In the genomic region with DNA sequence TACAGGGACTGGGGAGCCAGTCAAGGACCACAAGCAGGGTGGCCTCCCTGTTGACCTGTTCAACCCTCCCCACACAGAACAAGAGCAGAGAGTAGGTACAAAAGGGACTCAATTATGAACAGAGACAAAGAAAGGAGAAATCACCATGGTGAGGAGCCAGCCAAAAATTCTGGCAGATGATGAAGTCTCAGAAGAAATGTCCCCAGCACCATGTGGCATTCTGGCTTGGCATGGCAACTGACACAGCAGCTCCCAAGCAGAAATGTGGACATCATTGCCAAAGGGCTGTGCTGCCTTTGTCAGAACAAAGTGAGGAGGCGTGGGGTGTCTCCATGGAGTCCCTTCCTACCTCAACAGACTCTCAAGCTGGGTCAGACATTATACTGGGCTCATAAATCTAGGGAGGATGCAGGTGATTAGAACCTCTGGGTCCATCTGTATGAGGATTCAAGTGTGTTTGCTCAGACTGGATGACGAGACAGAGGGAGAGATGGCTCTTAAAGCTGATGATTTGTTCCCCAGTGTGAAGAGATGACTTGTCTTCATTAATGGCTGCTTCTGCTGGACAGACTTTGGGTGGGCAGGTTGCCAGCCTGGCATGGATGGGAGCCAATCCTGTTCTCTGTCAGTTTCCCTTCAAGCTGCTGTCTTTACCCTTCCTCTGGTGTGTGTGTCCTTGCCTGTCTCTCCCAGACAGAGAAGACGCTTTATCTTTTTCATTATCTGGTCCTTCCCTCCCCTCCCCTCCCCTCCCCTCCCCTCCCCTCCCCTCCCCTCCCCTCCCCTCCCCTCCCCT, we compare ENCODE assay signal across 13 mouse cellular contexts.
DNase-seq lines count a peak whose midpoint lies in the region; ATAC-seq lines count a peak whose summit lies in the region.
"Had no signal": no experiment of that assay in that cellular context is flagged by ENCODE, and none has a peak within 500 bp of the region (broad histone marks: within the 10 kb centered on the region; RNA-seq: fewer than 3 reads in every experiment).

No protein-coding gene starts in this region.

- no peaks in the 10 kb centered on the region for H3K9me3 ChIP-seq in neural tube, embryonic 12.5 days
- no peaks in the 10 kb centered on the region for H3K9me3 ChIP-seq in hindbrain, embryonic 16.5 days (ENCODE audit: control insufficient read depth, low read length)
- no peaks in the 10 kb centered on the region for H3K9me3 ChIP-seq in neural tube, embryonic 14.5 days (ENCODE audit: control insufficient read depth, low read length)
- H3K9me3 ChIP-seq: liver, embryonic 12.5 days had no signal

- H3K4me1 ChIP-seq in neural tube, embryonic 12.5 days, result no peaks in the 10 kb centered on the region
- H3K4me1 ChIP-seq in hindbrain, embryonic 16.5 days (ENCODE audit: control insufficient read depth, insufficient read depth, low read depth, low read length), result no peaks in the 10 kb centered on the region; the same call in 1 of the 2 replicates
- no peaks in the 10 kb centered on the region for H3K4me1 ChIP-seq in neural tube, embryonic 14.5 days (ENCODE audit: control insufficient read depth, insufficient read depth, low read length)
- H3K4me1 ChIP-seq: liver, embryonic 12.5 days had no signal

- WGBS in neural tube, embryonic 12.5 days, result 54% methylated on average over 3 of the region's 3 CpGs
- 37% methylated on average over 3 of the region's 3 CpGs for WGBS in hindbrain, embryonic 16.5 days
- 33% methylated on average over 3 of the region's 3 CpGs for WGBS in neural tube, embryonic 14.5 days

- H3K36me3 ChIP-seq in neural tube, embryonic 12.5 days, result no peaks in the 10 kb centered on the region
- no peaks in the 10 kb centered on the region for H3K36me3 ChIP-seq in hindbrain, embryonic 16.5 days (ENCODE audit: control insufficient read depth, insufficient read depth, low read length)
- no peaks in the 10 kb centered on the region for H3K36me3 ChIP-seq in neural tube, embryonic 14.5 days (ENCODE audit: control insufficient read depth, insufficient read depth, low read length)
- H3K36me3 ChIP-seq: liver, embryonic 12.5 days had no signal

- peak; percentile 63; the same call in 1 of the 2 replicates for ATAC-seq in neural tube, embryonic 12.5 days (ENCODE audit: low FRiP score, low read depth)
- ATAC-seq in hindbrain, embryonic 16.5 days, result peak; percentile 93
- peak; percentile 93 for ATAC-seq in neural tube, embryonic 14.5 days (ENCODE audit: low read depth)
- ATAC-seq: inflammation-experienced regulatory T-cells, adult 6 months; liver, embryonic 12.5 days had no signal

- H3K27ac ChIP-seq in neural tube, embryonic 12.5 days, result no peak overlapping the region
- peak overlapping the region; percentile 49; the same call in 1 of the 2 replicates for H3K27ac ChIP-seq in hindbrain, embryonic 16.5 days (ENCODE audit: low read depth, low read length)
- no peak overlapping the region for H3K27ac ChIP-seq in neural tube, embryonic 14.5 days (ENCODE audit: low read depth, low read length)
- H3K27ac ChIP-seq: left cerebral cortex, adult 2 months; liver, embryonic 12.5 days had no signal

- no peak overlapping the region for H3K4me3 ChIP-seq in neural tube, embryonic 12.5 days
- no peak overlapping the region for H3K4me3 ChIP-seq in hindbrain, embryonic 16.5 days (ENCODE audit: low read length)
- H3K4me3 ChIP-seq in neural tube, embryonic 14.5 days (ENCODE audit: low read depth, low read length), result no peak overlapping the region
- H3K4me3 ChIP-seq: left cerebral cortex, adult 2 months; liver, embryonic 12.5 days; megakaryocyte, embryonic 14.5 days had no signal

- H3K4me2 ChIP-seq in neural tube, embryonic 12.5 days (replicated peaks), result no peak overlapping the region
- H3K4me2 ChIP-seq in hindbrain, embryonic 16.5 days (ENCODE audit: low read length), result no peak overlapping the region
- H3K4me2 ChIP-seq in neural tube, embryonic 14.5 days (ENCODE audit: low read depth, low read length), result no peak overlapping the region
- H3K4me2 ChIP-seq: liver, embryonic 12.5 days had no signal

- intact Hi-C loops in gastrocnemius, postnatal 36 days (cut with DNase I), result no loop called here

- DNase-seq in adrenal gland, postnatal 36 days, result peak; percentile 22 to 29
- no peak for DNase-seq in adrenal gland, postnatal 4 days (ENCODE audit: low spot score in 2 of 2)
- DNase-seq in neural tube, embryonic 10.5 days (ENCODE audit: extremely low spot score, low spot score), result no peak
- no peak for DNase-seq in gastrocnemius, postnatal 4 days (ENCODE audit: low spot score in 2 of 2)
- DNase-seq in gastrocnemius, postnatal 36 days, result no peak
- DNase-seq: gastrocnemius, postnatal 14 days had no signal

- H3K9ac ChIP-seq in neural tube, embryonic 12.5 days, result no peak overlapping the region
- no peak overlapping the region for H3K9ac ChIP-seq in hindbrain, embryonic 16.5 days (ENCODE audit: low read depth, low read length)
- no peak overlapping the region for H3K9ac ChIP-seq in neural tube, embryonic 14.5 days (replicated peaks; ENCODE audit: low read depth, low read length)
- H3K9ac ChIP-seq: liver, embryonic 12.5 days had no signal

- no peaks in the 10 kb centered on the region for H3K27me3 ChIP-seq in neural tube, embryonic 12.5 days (replicated peaks)
- no peaks in the 10 kb centered on the region for H3K27me3 ChIP-seq in hindbrain, embryonic 16.5 days (replicated peaks; ENCODE audit: control insufficient read depth, insufficient read depth, low read length)
- no peaks in the 10 kb centered on the region for H3K27me3 ChIP-seq in neural tube, embryonic 14.5 days (ENCODE audit: control insufficient read depth, insufficient read depth, low read length)
- H3K27me3 ChIP-seq: liver, embryonic 12.5 days; megakaryocyte, embryonic 14.5 days had no signal

Comparison
In these comparisons a context has a peak if more than half of its experiments do, and no peak if none do; other contexts are left out.
1. DNase-seq: peak in adrenal gland, postnatal 36 days (2 of 2); none in adrenal gland, postnatal 4 days (0 of 2), neural tube, embryonic 10.5 days (single experiment), gastrocnemius, postnatal 4 days (0 of 2) and gastrocnemius, postnatal 36 days (0 of 2).
2. Peak in every context shown above with its lines, with median percentiles within 50 percentile points of each other: ATAC-seq.